Mouse (Mus musculus) cortical plate, adult 2 months (tissue): ENCODE results near the gene Gm5431.

Experiments
- CTCF ChIP-seq: fragments of 200-500 bp; IDR thresholded peaks from 2 replicates; pipeline ENCODE4 v1.5.1; 2011; ENCODE audit warnings: mild to moderate bottlenecking, control low read depth, low read length; ENCODE audit not compliant: insufficient read depth; ENCODE audit errors: extremely low read depth
- POLR2A ChIP-seq: fragments of 200-500 bp; IDR thresholded peaks from 2 replicates; pipeline ENCODE4 v1.6.1; 2011; ENCODE audit warnings: mild to moderate bottlenecking, low read length, control low read depth; ENCODE audit not compliant: insufficient read depth; ENCODE audit errors: extremely low read depth

DNA sequence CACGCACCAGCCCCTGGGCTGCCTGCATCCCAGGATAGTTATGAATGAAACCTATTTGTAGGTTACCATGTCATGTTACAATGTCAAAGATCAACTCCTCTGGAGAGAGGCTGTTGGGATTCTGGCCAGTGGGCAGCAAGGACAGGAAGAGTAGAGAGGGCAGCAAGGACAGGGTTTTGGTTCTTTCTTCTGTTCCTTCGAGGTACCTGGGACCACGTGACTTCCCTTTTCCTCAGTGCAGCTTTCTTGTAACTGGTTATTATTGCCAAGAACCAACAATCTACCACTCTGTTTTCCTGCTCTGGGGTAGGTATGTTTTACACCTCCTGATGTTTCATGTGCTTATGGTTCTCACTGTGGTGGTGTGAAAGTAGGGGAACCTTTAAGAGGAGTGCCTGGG lies 38.2 kb downstream of the Gm5431 start:
- TF ChIP-seq CTCF (no peak), POLR2A (no peak)
